Mouse (Mus musculus): Measurements from ENCODE around the gene Tcf15.
A peak's percentile ranks its signal among the peaks of the same experiment; 100 is the strongest.

Gene Tcf15

GRCm38 (mm10) chr2:152174861-152175260 is 31.5 kb downstream of the Tcf15 start:
- DNase-seq (ENCODE audit: low spot score): no peak

- no peak for DNase-seq (ENCODE audit: low spot score)
Measured at GRCm38 (mm10) chr2:152176659-152177058, 33.3 kb downstream of the Tcf15 start.

- DNase-seq (ENCODE audit: low spot score): peak; percentile 29
Measured at GRCm38 (mm10) chr2:152177162-152177805, 33.9 kb downstream of the Tcf15 start.

GRCm38 (mm10) chr2:152177806-152178170 is 34.4 kb downstream of the Tcf15 start:
- no peak for DNase-seq (ENCODE audit: low spot score)

- no peak for DNase-seq (ENCODE audit: low spot score)
Measured at GRCm38 (mm10) chr2:152178345-152178744, 35.0 kb downstream of the Tcf15 start.

GRCm38 (mm10) chr2:152179301-152179700 is 35.9 kb downstream of the Tcf15 start:
- no peak for DNase-seq (ENCODE audit: low spot score)

- DNase-seq (ENCODE audit: low spot score): peak; percentile 73
Measured at GRCm38 (mm10) chr2:152180323-152180722, 37.0 kb downstream of the Tcf15 start.

GRCm38 (mm10) chr2:152187132-152187531 is 43.8 kb downstream of the Tcf15 start:
- no peak for DNase-seq (ENCODE audit: low spot score)

- no peak for DNase-seq (ENCODE audit: low spot score)
Measured at GRCm38 (mm10) chr2:152189213-152189612, 45.9 kb downstream of the Tcf15 start.

- no peak for DNase-seq (ENCODE audit: low spot score)
Measured at GRCm38 (mm10) chr2:152189640-152190039, 46.3 kb downstream of the Tcf15 start.

GRCm38 (mm10) chr2:152190161-152190560 is 46.8 kb downstream of the Tcf15 start:
- DNase-seq (ENCODE audit: low spot score): no peak

- no peak for DNase-seq (ENCODE audit: low spot score)
Measured at GRCm38 (mm10) chr2:152192591-152193345, 49.4 kb downstream of the Tcf15 start.

GRCm38 (mm10) chr2:152193346-152193710 is 50.0 kb downstream of the Tcf15 start:
- no peak for DNase-seq (ENCODE audit: low spot score)

GRCm38 (mm10) chr2:152194586-152194985 is 51.2 kb downstream of the Tcf15 start:
- DNase-seq (ENCODE audit: low spot score): no peak

- DNase-seq (ENCODE audit: low spot score): no peak
Measured at GRCm38 (mm10) chr2:152196896-152197295, 53.5 kb downstream of the Tcf15 start.

GRCm38 (mm10) chr2:152197301-152197712 is 53.9 kb downstream of the Tcf15 start:
- peak; percentile 74 for DNase-seq (ENCODE audit: low spot score)
